8 mouse cellular contexts compared by ENCODE assay signal in the genomic region with DNA sequence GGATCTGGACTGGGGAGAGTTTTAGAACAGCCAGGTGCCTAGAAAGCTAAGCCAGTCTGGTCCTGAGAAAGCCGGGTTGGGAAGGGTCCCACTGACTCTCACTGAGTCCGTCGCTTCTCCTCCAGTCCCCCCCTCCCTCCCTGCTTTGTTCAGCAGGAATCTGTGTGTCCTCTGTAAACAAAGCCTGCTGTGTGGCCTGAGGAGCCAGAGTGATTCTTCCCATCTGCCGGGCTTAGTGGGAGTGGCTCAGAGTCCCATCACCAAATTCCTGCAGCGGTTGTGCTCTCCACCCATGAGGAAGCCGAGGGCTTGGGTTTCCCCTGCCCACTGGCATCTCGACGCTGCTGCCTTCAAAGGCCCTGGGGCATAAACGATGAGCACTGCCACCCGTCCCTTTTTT.
DNase-seq lines count a peak whose midpoint lies in the region; ATAC-seq lines count a peak whose summit lies in the region.

No protein-coding gene starts in this region.

- intact Hi-C loops in heart, postnatal 25 days (cut with DNase I), result no loop called here

- no peaks in the 10 kb centered on the region for H3K36me3 ChIP-seq in kidney, embryonic 15.5 days
- no peaks in the 10 kb centered on the region for H3K36me3 ChIP-seq in embryonic facial prominence, embryonic 14.5 days (ENCODE audit: control insufficient read depth, insufficient read depth, low read length)
- no peaks in the 10 kb centered on the region for H3K36me3 ChIP-seq in lung, embryonic 15.5 days
- H3K36me3 ChIP-seq in stomach, embryonic 14.5 days (ENCODE audit: control insufficient read depth, insufficient read depth, low read length), result no peaks in the 10 kb centered on the region

- no peaks in the 10 kb centered on the region for H3K27me3 ChIP-seq in kidney, embryonic 15.5 days
- no peaks in the 10 kb centered on the region for H3K27me3 ChIP-seq in embryonic facial prominence, embryonic 14.5 days (replicated peaks; ENCODE audit: control insufficient read depth, insufficient read depth, low read length)
- no peaks in the 10 kb centered on the region for H3K27me3 ChIP-seq in lung, embryonic 15.5 days
- no peaks in the 10 kb centered on the region for H3K27me3 ChIP-seq in stomach, embryonic 14.5 days (ENCODE audit: control insufficient read depth, insufficient read depth, low read length)

- no peaks in the 10 kb centered on the region for H3K9me3 ChIP-seq in kidney, embryonic 15.5 days (replicated peaks)
- no peaks in the 10 kb centered on the region for H3K9me3 ChIP-seq in embryonic facial prominence, embryonic 14.5 days (ENCODE audit: control insufficient read depth, low read length)
- no peaks in the 10 kb centered on the region for H3K9me3 ChIP-seq in lung, embryonic 15.5 days
- no peaks in the 10 kb centered on the region for H3K9me3 ChIP-seq in stomach, embryonic 14.5 days (ENCODE audit: control insufficient read depth, low read depth, low read length)

- H3K4me2 ChIP-seq in kidney, embryonic 15.5 days, result peak overlapping the region; percentile 31
- no peak overlapping the region for H3K4me2 ChIP-seq in embryonic facial prominence, embryonic 14.5 days (ENCODE audit: low read depth, low read length)
- H3K4me2 ChIP-seq in lung, embryonic 15.5 days, result peak overlapping the region; percentile 21; the same call in 1 of the 2 replicates
- no peak overlapping the region for H3K4me2 ChIP-seq in stomach, embryonic 14.5 days (replicated peaks; ENCODE audit: low read depth, low read length)

- 5% methylated on average over 10 of the region's 10 CpGs for WGBS in kidney, embryonic 15.5 days
- WGBS in embryonic facial prominence, embryonic 14.5 days, result 8% methylated on average over 10 of the region's 10 CpGs
- 8% methylated on average over 10 of the region's 10 CpGs for WGBS in lung, embryonic 15.5 days
- WGBS in stomach, embryonic 14.5 days, result 1% methylated on average over 10 of the region's 10 CpGs

- no peak overlapping the region for H3K4me3 ChIP-seq in kidney, embryonic 15.5 days (replicated peaks)
- H3K4me3 ChIP-seq in embryonic facial prominence, embryonic 14.5 days (ENCODE audit: low read depth, low read length), result no peak overlapping the region
- H3K4me3 ChIP-seq in lung, embryonic 15.5 days, result no peak overlapping the region
- no peak overlapping the region for H3K4me3 ChIP-seq in stomach, embryonic 14.5 days (ENCODE audit: low read depth, low read length)

- peaks cover 40% of the 10 kb centered on the region for H3K4me1 ChIP-seq in kidney, embryonic 15.5 days
- peaks cover 9% of the 10 kb centered on the region; the same call in 1 of the 2 replicates for H3K4me1 ChIP-seq in embryonic facial prominence, embryonic 14.5 days (ENCODE audit: control insufficient read depth, insufficient read depth, low read length)
- H3K4me1 ChIP-seq in lung, embryonic 15.5 days, result peaks cover 62% of the 10 kb centered on the region
- H3K4me1 ChIP-seq in stomach, embryonic 14.5 days (ENCODE audit: control insufficient read depth, insufficient read depth, low read length), result peaks cover 22% of the 10 kb centered on the region; the same call in 1 of the 2 replicates

- DNase-seq in kidney, adult 18-20 months, result no peak
- peak; percentile 82 for DNase-seq in embryonic facial prominence, embryonic 14.5 days (ENCODE audit: low spot score)
- no peak for DNase-seq in cerebellum, adult 11-12 months
- DNase-seq in heart, postnatal 25 days (ENCODE audit: low spot score), result no peak
- DNase-seq in adrenal gland, postnatal 36 days, result no peak

- peak overlapping the region; percentile 81 for H3K27ac ChIP-seq in kidney, embryonic 15.5 days
- H3K27ac ChIP-seq in embryonic facial prominence, embryonic 14.5 days (replicated peaks; ENCODE audit: low read depth, low read length), result peak overlapping the region; percentile 59
- peak overlapping the region; percentile 89 for H3K27ac ChIP-seq in lung, embryonic 15.5 days
- H3K27ac ChIP-seq in stomach, embryonic 14.5 days (ENCODE audit: low read length), result peak overlapping the region; percentile 81

- H3K9ac ChIP-seq in kidney, embryonic 15.5 days, result no peak overlapping the region
- H3K9ac ChIP-seq in embryonic facial prominence, embryonic 14.5 days (ENCODE audit: low read depth, low read length), result no peak overlapping the region
- H3K9ac ChIP-seq in lung, embryonic 15.5 days, result no peak overlapping the region
- H3K9ac ChIP-seq in stomach, embryonic 14.5 days (replicated peaks; ENCODE audit: low read depth, low read length), result no peak overlapping the region

- peak; percentile 86 for ATAC-seq in kidney, embryonic 15.5 days (replicated peaks; ENCODE audit: low FRiP score)
- peak; percentile 81 for ATAC-seq in embryonic facial prominence, embryonic 14.5 days (ENCODE audit: low read depth)
- ATAC-seq in lung, embryonic 15.5 days (ENCODE audit: borderline replicate concordance, extremely low read depth, low FRiP score, low TSS enrichment), result peak; percentile 81
- peak; percentile 78 for ATAC-seq in stomach, embryonic 14.5 days (ENCODE audit: insufficient number of reproducible peaks, insufficient read depth, low FRiP score, low read depth)

Comparison
In these comparisons a context has a peak if more than half of its experiments do, and no peak if none do; other contexts are left out.
1. H3K4me2 ChIP-seq: peak in kidney, embryonic 15.5 days (single experiment) and lung, embryonic 15.5 days (single experiment); none in embryonic facial prominence, embryonic 14.5 days (single experiment) and stomach, embryonic 14.5 days (single experiment).
2. Peak in every context shown above with its lines, with median percentiles within 50 percentile points of each other: ATAC-seq and H3K27ac ChIP-seq.